Mouse (Mus musculus): ENCODE results near the gene Ppox.
A peak's percentile ranks its signal among the peaks of the same experiment; 100 is the strongest.

Ppox gene

GRCm38 (mm10) chr1:171285096-171285892, 4.3 kb upstream of the Ppox start:
- no peak for DNase-seq (ENCODE audit: low read depth, low spot score)

- DNase-seq (ENCODE audit: low read depth, low spot score), result no peak
Observed at GRCm38 (mm10) chr1:171284491-171284890, 3.5 kb upstream of the Ppox start.

- DNase-seq (ENCODE audit: low read depth, low spot score), result no peak
Observed at GRCm38 (mm10) chr1:171283188-171284160, 2.5 kb upstream of the Ppox start.

GRCm38 (mm10) chr1:171282086-171282805, 1.3 kb upstream of the Ppox start:
- DNase-seq (ENCODE audit: low read depth, low spot score), result no peak

GRCm38 (mm10) chr1:171281528-171281923, 540 bp upstream of the Ppox start:
- no peak for DNase-seq (ENCODE audit: low read depth, low spot score)

- no peak for DNase-seq (ENCODE audit: low read depth, low spot score)
Observed at GRCm38 (mm10) chr1:171280250-171280915, 603 bp downstream of the Ppox start.

GRCm38 (mm10) chr1:171279721-171280120, 1.3 kb downstream of the Ppox start:
- no peak for DNase-seq (ENCODE audit: low read depth, low spot score)

GRCm38 (mm10) chr1:171279012-171279705, 1.8 kb downstream of the Ppox start:
- no peak for DNase-seq (ENCODE audit: low read depth, low spot score)

GRCm38 (mm10) chr1:171278436-171278835, 2.5 kb downstream of the Ppox start:
- DNase-seq (ENCODE audit: low read depth, low spot score), result no peak

GRCm38 (mm10) chr1:171277736-171278135, 3.2 kb downstream of the Ppox start:
- DNase-seq (ENCODE audit: low read depth, low spot score), result no peak

- DNase-seq (ENCODE audit: low read depth, low spot score), result no peak
Observed at GRCm38 (mm10) chr1:171276110-171276748, 4.8 kb downstream of the Ppox start.

- no peak for DNase-seq (ENCODE audit: low read depth, low spot score)
Observed at GRCm38 (mm10) chr1:171275144-171275734, 5.7 kb downstream of the Ppox start.

- no peak for DNase-seq (ENCODE audit: low read depth, low spot score)
Observed at GRCm38 (mm10) chr1:171274171-171274570, 6.8 kb downstream of the Ppox start.

- DNase-seq (ENCODE audit: low read depth, low spot score), result no peak
Observed at GRCm38 (mm10) chr1:171272086-171272485, 8.9 kb downstream of the Ppox start.

GRCm38 (mm10) chr1:171271622-171272021, 9.4 kb downstream of the Ppox start:
- DNase-seq (ENCODE audit: low read depth, low spot score), result no peak

GRCm38 (mm10) chr1:171271196-171271595, 9.8 kb downstream of the Ppox start:
- DNase-seq (ENCODE audit: low read depth, low spot score), result no peak

GRCm38 (mm10) chr1:171270573-171270900, 10.4 kb downstream of the Ppox start:
- DNase-seq (ENCODE audit: low read depth, low spot score), result no peak

- DNase-seq (ENCODE audit: low read depth, low spot score), result peak; percentile 85
Observed at GRCm38 (mm10) chr1:171269848-171270572, 11.0 kb downstream of the Ppox start, which contains the start of gene B4galt3. TSS of gene B4galt3 (plus strand) at chr1:171270328.

GRCm38 (mm10) chr1:171268341-171268740, 12.6 kb downstream of the Ppox start:
- no peak for DNase-seq (ENCODE audit: low read depth, low spot score)

Measured in retina, postnatal 7 days (tissue).